Mouse (Mus musculus): ENCODE measurements around the gene Nsun4. TPM values are rescaled to one million over a fixed set of nuclear protein-coding genes. Genes with fewer than 3 reads are reported as not detected.

Nsun4 gene
- polyA plus RNA-seq, 1 experiment from 2014 or later, result 18.7 TPM

GRCm38 (mm10) chr4:115994662-115995375, 58.9 kb downstream of the Nsun4 start:
- H3K4me3 ChIP-seq, result no peak overlapping the region
- DNase-seq (ENCODE audit: low spot score), result no peak
- H3K36me3 ChIP-seq (replicated peaks), result no peaks in the 10 kb centered on the region
- WGBS, result 86% methylated on average over 16 of the region's 16 CpGs
- no peak overlapping the region for H3K27ac ChIP-seq (replicated peaks)
- H3K27me3 ChIP-seq (replicated peaks; ENCODE audit: low read depth, poor library complexity, severe bottlenecking), result no peaks in the 10 kb centered on the region
- peaks cover 6% of the 10 kb centered on the region; the same call in 1 of the 2 replicates for H3K9me3 ChIP-seq
- no peaks in the 10 kb centered on the region for H3K4me1 ChIP-seq

- DNase-seq (ENCODE audit: low spot score), result no peak
- Histone ChIP-seq H3K27ac (replicated peaks) (no peak overlapping the region), H3K4me3 (no peak overlapping the region), H3K36me3 (replicated peaks) (no peaks in the 10 kb centered on the region), H3K4me1 (peaks cover 3% of the 10 kb centered on the region), H3K27me3 (replicated peaks; ENCODE audit: low read depth, poor library complexity, severe bottlenecking) (peaks cover 21% of the 10 kb centered on the region), H3K9me3 (peaks cover 6% of the 10 kb centered on the region; the same call in 1 of the 2 replicates)
- 83% methylated on average over 7 of the region's 7 CpGs for WGBS
Measured at GRCm38 (mm10) chr4:115989382-115989781, 64.3 kb downstream of the Nsun4 start.

GRCm38 (mm10) chr4:115987858-115988530, 65.7 kb downstream of the Nsun4 start:
- Histone ChIP-seq H3K9me3 (peaks cover 6% of the 10 kb centered on the region; the same call in 1 of the 2 replicates), H3K36me3 (replicated peaks) (no peaks in the 10 kb centered on the region), H3K4me1 (peaks cover 6% of the 10 kb centered on the region), H3K27me3 (replicated peaks; ENCODE audit: low read depth, poor library complexity, severe bottlenecking) (peaks cover 35% of the 10 kb centered on the region), H3K27ac (replicated peaks) (no peak overlapping the region), H3K4me3 (no peak overlapping the region)
- no peak for DNase-seq (ENCODE audit: low spot score)
- WGBS, result 81% methylated on average over 5 of the region's 5 CpGs

DNA sequence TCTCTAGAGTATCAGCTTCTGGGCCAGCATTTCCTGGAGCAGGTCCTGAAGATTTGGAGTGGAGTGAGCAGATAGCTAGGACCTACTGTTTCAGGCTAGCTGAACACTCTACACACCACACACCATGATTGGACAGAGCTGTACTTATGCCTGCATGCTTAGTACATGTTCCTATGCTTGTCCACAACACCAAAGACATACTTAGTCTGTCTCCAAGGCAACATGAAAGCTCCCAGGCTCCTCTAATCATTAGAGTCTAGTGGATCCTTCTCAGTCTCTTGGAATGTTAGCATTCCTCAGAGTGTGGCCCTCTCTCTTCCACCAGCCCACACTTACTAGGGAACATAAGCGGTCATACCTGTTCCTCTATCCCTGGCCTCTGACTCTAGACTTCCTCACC, 66.2 kb downstream of the Nsun4 start:
- Histone ChIP-seq H3K27me3 (replicated peaks; ENCODE audit: low read depth, poor library complexity, severe bottlenecking) (peaks cover 41% of the 10 kb centered on the region), H3K4me1 (peaks cover 6% of the 10 kb centered on the region), H3K9me3 (peaks cover 6% of the 10 kb centered on the region; the same call in 1 of the 2 replicates), H3K4me3 (no peak overlapping the region), H3K27ac (replicated peaks) (no peak overlapping the region), H3K36me3 (replicated peaks) (no peaks in the 10 kb centered on the region)
- WGBS, result 78% methylated on average over 1 of the region's 1 CpGs
- no peak for DNase-seq (ENCODE audit: low spot score)

DNA sequence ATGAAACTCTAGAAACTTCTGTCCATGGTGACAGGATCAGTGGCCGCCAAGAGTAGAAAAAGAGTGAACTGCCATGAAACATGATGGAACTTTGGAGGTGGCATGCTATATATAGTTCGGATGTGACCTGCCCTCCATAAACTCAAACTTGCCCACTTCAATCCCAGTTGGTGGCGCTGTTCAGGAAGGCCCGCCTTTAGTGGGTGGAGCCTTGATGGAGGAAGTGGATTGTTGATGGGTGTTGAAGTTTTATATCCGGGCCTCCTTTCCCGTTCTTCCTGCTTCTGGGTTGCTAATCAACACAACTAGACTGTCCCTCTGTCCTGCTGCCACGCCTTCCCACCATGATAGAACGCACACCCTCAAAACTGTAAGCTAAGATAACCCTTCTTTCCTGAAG, 68.7 kb downstream of the Nsun4 start:
- no peak overlapping the region for H3K27ac ChIP-seq (replicated peaks)
- H3K27me3 ChIP-seq (replicated peaks; ENCODE audit: low read depth, poor library complexity, severe bottlenecking), result peaks cover 65% of the 10 kb centered on the region
- no peak overlapping the region for H3K4me3 ChIP-seq
- H3K4me1 ChIP-seq, result peaks cover 16% of the 10 kb centered on the region
- no peaks in the 10 kb centered on the region for H3K9me3 ChIP-seq
- no peak for DNase-seq (ENCODE audit: low spot score)
- 34% methylated on average over 8 of the region's 8 CpGs for WGBS
- H3K36me3 ChIP-seq (replicated peaks), result no peaks in the 10 kb centered on the region

GRCm38 (mm10) chr4:115984111-115984510, 69.6 kb downstream of the Nsun4 start:
- peaks cover 74% of the 10 kb centered on the region for H3K27me3 ChIP-seq (replicated peaks; ENCODE audit: low read depth, poor library complexity, severe bottlenecking)
- no peaks in the 10 kb centered on the region for H3K9me3 ChIP-seq
- WGBS, result 2% methylated on average over 13 of the region's 13 CpGs
- peak overlapping the region; percentile 8 for H3K4me3 ChIP-seq
- H3K4me1 ChIP-seq, result peaks cover 25% of the 10 kb centered on the region
- H3K27ac ChIP-seq (replicated peaks), result no peak overlapping the region
- no peaks in the 10 kb centered on the region for H3K36me3 ChIP-seq (replicated peaks)
- DNase-seq (ENCODE audit: low spot score), result peak; percentile 90

Other genes with a start within 250 kb of the Nsun4 start
- gene Mob3c, start 225.8 kb downstream of the Nsun4 start, polyA plus RNA-seq (2016; fragmentation: Nextera tagmentation; extraction: Ambion mirVana), result 2.8 and 3.5 TPM in 2 replicates
- gene Mknk1, start 214.7 kb downstream of the Nsun4 start, polyA plus RNA-seq (2016; fragmentation: Nextera tagmentation; extraction: Ambion mirVana), result 23.0 and 23.6 TPM in 2 replicates
- gene Kncn, start 169.5 kb downstream of the Nsun4 start, polyA plus RNA-seq (2016; fragmentation: Nextera tagmentation; extraction: Ambion mirVana), result not detected in 2 replicates
- 0.09 TPM in 1 of 2 replicates, not detected in the other for gene 6430628N08Rik, start 163.2 kb downstream of the Nsun4 start, polyA plus RNA-seq (2016; fragmentation: Nextera tagmentation; extraction: Ambion mirVana)
- 1.7 and 2.5 TPM in 2 replicates for gene Dmbx1, start 114.0 kb downstream of the Nsun4 start, polyA plus RNA-seq (2016; fragmentation: Nextera tagmentation; extraction: Ambion mirVana)
- 2.3 and 2.4 TPM in 2 replicates for gene Faah, start 36.0 kb downstream of the Nsun4 start, polyA plus RNA-seq (2016; fragmentation: Nextera tagmentation; extraction: Ambion mirVana)
- 449 and 463 TPM in 2 replicates for gene Uqcrh, start 21.2 kb upstream of the Nsun4 start, polyA plus RNA-seq (2016; fragmentation: Nextera tagmentation; extraction: Ambion mirVana)
- gene Lrrc41, start 21.4 kb upstream of the Nsun4 start, polyA plus RNA-seq (2016; fragmentation: Nextera tagmentation; extraction: Ambion mirVana), result 76.2 and 76.9 TPM in 2 replicates
- gene Rad54l, start 69.8 kb upstream of the Nsun4 start, polyA plus RNA-seq (2016; fragmentation: Nextera tagmentation; extraction: Ambion mirVana), result 77.2 and 81.1 TPM in 2 replicates
- 57.6 and 61.4 TPM in 2 replicates for gene Pomgnt1, start 70.0 kb upstream of the Nsun4 start, polyA plus RNA-seq (2016; fragmentation: Nextera tagmentation; extraction: Ambion mirVana)
- gene Lurap1, start 97.5 kb upstream of the Nsun4 start, polyA plus RNA-seq (2016; fragmentation: Nextera tagmentation; extraction: Ambion mirVana), result 1.7 and 2.2 TPM in 2 replicates
- 0.11 and 0.24 TPM in 2 replicates for gene Tspan1, start 113.7 kb upstream of the Nsun4 start, polyA plus RNA-seq (2016; fragmentation: Nextera tagmentation; extraction: Ambion mirVana)
- gene 1700042G07Rik, start 119.5 kb upstream of the Nsun4 start, polyA plus RNA-seq (2016; fragmentation: Nextera tagmentation; extraction: Ambion mirVana), result not detected in 2 replicates
- not detected in 2 replicates for gene Gm49337, start 119.5 kb upstream of the Nsun4 start, polyA plus RNA-seq (2016; fragmentation: Nextera tagmentation; extraction: Ambion mirVana)
- 43.7 and 45.7 TPM in 2 replicates for gene Pik3r3, start 167.7 kb upstream of the Nsun4 start, polyA plus RNA-seq (2016; fragmentation: Nextera tagmentation; extraction: Ambion mirVana)

All from embryonic facial prominence, embryonic 10.5 days (tissue).